Mouse (Mus musculus) right cerebral cortex, postnatal 4 days (tissue): Measurements from ENCODE around the gene Ociad2.
"Not testable (repeated sequence)": the region's sequence is repeated elsewhere in the genome, so short reads cannot be mapped to it uniquely, and the experiment has no call there.

Source experiments
- DNase-seq: peaks from one replicate; pipeline ENCODE4 v3.0.0-alpha.2; 2022

The Ociad2 gene

DNA sequence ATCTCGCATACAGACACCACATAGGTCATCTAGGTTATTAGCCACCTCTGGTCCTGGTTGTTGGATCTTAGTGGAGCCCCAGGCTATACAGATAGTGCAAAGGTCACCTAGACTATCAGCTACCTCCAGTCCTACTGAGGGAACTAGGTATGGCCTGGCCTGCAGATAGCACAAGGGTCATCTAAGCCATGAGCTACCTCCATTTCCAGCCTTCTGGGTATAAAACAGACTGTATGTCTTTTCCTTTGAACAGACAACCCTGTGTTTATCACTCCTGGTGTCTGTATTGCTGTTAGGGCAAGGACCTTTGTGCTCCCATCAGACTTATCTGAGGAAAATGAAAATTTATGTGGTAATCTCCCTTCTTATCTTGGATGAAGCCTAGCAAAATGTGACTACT is 11.0 kb upstream of the Ociad2 start:
- DNase-seq: no peak

DNA sequence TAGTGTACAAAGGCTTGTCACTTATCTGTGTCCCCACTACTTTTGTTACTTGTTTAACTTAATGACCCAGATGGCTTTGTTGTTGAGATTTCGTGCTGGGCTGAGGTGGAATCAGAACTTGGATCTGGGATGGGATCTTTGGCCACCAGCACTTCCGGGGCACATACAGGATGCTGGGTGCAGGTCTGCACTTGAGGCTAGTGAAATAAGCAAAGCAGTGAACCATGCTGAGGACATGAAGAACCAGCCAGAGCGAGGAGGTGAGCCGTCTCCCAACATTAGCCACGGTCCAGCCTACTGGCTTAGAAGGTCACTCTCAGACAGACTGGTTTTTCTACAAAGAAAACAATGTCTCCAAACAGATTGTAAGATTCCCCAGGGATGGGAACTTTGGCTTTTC is 8.7 kb upstream of the Ociad2 start:
- no peak for DNase-seq

DNA sequence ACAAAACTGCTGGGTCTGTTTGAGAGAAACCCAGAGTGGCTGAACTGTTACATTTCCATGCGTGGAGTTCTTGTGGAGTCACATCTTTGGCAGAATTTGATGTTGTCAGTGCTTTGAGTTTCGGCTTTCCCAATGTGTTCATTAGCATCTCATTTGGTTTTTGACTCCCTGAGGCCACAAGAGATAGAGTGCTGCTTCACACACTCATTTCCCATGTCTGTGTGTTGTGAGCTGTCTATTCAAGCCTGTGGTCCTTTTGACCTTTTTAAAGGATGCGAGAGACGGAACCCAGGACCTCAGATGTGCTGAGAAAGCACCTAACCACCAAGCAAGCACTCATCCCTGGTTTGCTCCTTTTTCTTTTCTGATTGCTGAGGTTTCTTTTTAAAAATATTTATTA is 4.4 kb upstream of the Ociad2 start:
- no peak for DNase-seq

GRCm38 (mm10) chr5:73344310-73344709 is 3.5 kb upstream of the Ociad2 start:
- DNase-seq: no peak

DNA sequence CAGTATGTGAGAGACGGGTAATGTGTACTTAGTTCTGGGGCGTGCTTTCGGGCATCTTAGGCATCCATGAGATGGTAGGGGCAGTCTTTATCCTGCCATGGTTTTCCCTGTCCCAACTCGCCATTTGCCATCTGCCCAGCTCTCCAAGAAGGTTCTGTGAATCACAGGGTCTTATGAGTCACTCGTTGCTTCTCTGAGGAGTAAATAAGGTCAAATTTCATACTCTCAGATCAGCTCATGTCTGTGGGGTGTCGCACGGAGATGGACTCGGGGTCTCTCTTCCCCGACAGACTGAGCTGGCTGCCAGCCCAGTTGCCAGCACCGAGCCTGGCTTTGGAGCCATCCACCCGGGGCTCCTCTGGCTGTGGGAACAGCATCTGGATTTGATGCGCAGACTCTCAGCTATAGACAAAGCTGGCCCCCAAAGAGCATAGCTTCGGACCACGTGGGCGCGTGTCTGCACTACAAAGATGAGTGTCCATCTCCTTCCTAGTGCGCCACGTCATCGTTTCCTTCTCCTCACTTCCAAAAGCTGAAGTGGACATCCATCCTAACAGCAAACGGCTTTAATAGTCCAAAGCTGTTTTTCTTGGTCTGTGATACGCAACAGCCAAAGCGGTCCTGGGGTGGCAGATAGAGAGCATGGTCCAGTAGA is 2.0 kb upstream of the Ociad2 start:
- DNase-seq: no peak

GRCm38 (mm10) chr5:73339779-73340722 is 777 bp downstream of the Ociad2 start:
- no peak for DNase-seq

DNA sequence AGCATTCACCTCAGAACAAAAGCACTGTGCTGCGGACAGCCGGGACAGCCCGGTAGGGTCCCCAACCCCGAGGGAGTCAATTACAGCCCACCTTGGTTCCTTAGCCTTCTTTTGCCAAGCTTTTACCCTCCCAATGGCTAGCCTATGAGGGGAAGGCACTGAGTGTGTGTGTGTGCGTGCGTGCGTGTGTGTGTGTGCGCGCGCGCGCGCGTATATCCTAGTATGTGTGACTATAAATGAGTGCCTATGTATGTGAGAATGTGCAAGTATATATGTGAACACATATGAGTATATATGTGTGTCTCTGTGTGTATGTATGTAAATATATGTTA is 2.0 kb downstream of the Ociad2 start:
- peak; percentile 16 for DNase-seq

DNA sequence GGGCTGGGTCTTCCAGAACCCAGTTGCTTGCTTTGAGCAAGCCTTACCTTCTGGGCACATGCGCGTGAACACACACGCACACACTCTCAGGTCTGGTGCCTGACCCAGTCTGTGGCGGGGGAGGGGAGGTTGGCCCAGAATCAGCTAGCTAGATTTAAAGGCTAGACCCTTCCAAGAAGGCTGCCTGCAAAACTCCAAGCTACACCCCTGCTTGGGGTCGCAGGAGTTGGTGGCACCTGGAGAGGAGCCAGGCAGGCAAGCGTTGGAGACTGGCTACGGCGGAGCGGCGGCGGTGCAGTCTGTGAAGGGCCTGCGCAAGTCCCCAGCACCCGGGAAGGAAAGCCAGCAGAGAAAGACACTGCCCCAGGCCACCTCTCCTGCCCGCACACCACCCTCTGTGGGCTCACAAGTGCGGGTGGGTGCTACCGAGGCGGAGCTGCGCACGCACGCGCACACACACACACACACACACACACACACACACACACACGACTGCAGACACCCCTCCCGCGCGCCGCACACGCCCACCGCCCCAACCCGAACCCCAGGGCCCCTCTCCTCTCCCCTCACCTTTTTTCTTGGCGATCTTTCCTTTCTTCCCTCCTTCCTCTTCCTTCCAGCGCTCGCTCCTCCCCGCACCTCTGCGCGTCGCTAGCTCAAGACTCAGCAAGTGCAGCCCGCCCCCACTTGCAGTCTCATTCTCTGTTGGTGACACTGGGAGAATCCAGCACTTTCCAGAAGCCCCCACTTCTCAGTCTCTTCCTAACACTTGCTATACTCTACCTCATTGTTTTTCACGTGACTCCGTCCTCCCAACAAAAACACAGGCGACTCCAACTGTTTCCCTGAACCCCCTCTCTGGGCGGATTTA is 2.6 kb downstream of the Ociad2 start:
- DNase-seq: peak; percentile 64

GRCm38 (mm10) chr5:73336448-73336847 is 4.4 kb downstream of the Ociad2 start:
- DNase-seq: no peak

DNA sequence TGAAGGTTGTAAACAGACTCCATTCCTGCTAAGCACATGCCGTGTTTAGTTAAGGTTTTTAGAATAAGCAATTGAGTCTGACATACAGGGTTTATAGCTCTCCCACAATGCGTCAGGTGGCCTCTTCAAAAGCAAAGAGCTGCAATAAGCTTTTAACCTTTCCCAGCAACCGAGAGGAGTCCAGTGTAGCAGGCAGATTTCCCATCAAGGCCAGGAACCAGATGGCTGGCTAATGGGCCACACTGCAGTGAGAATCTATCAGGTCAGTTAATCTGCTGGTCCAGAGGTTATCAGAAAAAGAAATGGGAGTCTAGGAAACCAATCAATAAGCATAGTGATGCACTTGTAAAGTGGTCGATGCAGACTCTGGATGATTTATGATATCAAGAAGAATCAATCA is 9.8 kb downstream of the Ociad2 start:
- no peak for DNase-seq

GRCm38 (mm10) chr5:73324526-73325170 is 16.2 kb downstream of the Ociad2 start:
- DNase-seq: no peak

DNA sequence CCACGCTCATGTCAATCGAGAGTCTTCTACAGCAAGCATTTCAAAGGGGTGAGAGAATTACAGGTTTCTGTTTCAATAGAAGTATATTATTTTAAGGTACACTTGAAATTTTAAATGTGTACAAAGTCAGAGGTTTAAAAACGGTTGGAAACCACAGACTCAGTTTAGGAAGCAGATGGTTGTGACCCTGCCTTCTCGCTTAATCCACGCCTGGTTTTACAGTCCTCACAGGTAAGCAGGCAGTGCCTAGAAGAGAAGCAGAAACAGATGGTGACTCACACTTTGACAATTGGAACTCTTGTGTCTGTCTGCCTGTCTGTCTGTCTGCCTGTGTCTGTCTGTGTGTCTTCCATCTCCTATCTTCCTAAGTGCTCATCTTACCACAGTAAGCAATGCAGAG is 17.2 kb downstream of the Ociad2 start:
- no peak for DNase-seq

- DNase-seq: not testable (repeated sequence)
Observed at GRCm38 (mm10) chr5:73322684-73323083, 18.1 kb downstream of the Ociad2 start.

- DNase-seq: no peak
Observed at GRCm38 (mm10) chr5:73319306-73319705, 21.5 kb downstream of the Ociad2 start.

DNA sequence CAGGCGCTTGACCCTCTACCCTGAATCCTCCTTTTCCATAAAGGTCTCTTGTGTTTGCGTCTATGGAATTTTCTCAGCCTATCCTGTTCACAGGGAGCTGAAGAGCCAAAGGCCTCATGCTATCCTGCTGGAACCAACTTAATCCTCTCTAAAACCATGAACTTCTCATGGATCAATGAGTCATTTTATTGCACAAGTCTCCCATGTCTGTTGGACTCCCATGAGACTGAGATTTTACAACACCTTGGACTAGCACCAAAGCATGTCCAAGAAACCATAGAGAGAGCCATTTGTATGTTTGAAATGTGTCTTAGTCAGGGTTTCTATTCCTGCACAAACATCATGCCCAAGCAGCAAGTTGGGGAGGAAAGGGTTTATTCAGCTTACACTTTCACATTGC is 26.2 kb downstream of the Ociad2 start:
- DNase-seq: no peak

GRCm38 (mm10) chr5:73313591-73313990 is 27.2 kb downstream of the Ociad2 start:
- DNase-seq: no peak

DNA sequence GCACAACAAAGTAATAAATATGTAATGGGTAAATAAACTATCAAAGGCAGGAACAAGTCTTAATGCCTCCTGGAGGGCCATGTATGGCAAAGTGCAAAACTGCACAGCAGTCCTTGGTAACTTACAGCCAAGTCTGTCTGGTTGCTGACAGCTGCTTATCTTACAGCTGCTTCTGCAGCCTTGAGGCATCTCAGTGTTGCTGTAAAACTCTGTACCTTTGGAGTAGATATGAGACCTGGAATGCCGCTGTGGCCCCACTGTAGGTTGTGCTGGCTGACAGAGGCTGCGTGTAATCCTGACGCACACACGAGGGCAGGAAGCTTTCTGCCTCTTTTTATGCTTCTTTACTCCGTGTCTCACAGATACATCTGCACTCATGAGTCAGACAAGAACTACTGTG is 29.4 kb downstream of the Ociad2 start:
- no peak for DNase-seq

- no peak for DNase-seq
Observed at GRCm38 (mm10) chr5:73310401-73310800, 30.4 kb downstream of the Ociad2 start.

- DNase-seq: no peak
Observed at GRCm38 (mm10) chr5:73309496-73309895, 31.3 kb downstream of the Ociad2 start.

DNA sequence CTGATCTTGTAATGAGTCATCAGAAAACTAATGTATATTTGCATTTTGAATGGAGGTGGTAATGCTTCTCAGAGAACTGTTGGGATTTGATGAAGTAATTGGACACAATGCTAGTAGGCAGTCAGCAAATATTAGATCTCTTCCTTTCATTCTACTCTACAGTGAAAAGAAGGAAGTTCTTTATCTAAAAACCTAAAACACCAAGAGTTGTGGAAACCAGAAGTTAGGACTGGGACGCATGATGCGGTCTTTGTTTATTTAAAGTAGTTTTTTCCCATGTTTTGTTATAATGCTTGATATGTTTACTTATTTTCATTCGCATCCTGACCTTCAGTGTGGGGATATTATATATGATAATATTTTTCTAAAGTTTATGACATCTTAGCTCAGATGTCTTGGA is 33.5 kb downstream of the Ociad2 start:
- DNase-seq: no peak

GRCm38 (mm10) chr5:73306486-73306885 is 34.3 kb downstream of the Ociad2 start:
- DNase-seq: no peak

DNA sequence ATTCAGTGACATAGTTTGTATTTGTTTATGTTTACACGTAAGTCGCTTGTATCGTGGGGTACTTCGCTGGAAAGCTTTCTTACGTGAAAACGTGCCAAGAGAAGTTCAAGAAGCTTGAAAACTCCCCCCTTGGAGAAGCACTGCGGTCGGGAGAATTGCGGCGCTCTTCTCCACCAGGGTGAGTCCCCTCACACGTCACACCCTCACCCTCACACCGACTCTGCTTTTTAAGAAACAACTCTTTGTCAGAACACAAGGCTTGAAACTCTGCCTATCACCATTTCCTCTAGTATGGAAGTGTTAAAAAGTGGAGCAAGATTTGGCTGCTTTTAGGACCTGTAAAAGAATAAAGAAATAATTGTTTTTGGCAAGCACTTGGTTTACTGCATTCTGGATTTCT is 36.3 kb downstream of the Ociad2 start:
- no peak for DNase-seq
